Mouse (Mus musculus) neutrophil, adult 5-6 weeks (primary cell): ENCODE measurements around the gene Asna1. TPM values are rescaled to one million over a fixed set of nuclear protein-coding genes. Genes with fewer than 3 reads are reported as not detected.

Experiments used
- ATAC-seq: fragments of 151-379, 151-347 bp; 2 replicates; pipeline ENCODE4 v1.8.0; 2017; ENCODE audit warnings: mild to moderate bottlenecking, moderate TSS enrichment; ENCODE audit not compliant: insufficient number of reproducible peaks, poor library complexity, low FRiP score, severe bottlenecking; ENCODE audit errors: extremely low read depth
- total RNA-seq: library from RNA; stranded (forward); fragments of 200-1000 nt; gene quantifications from 2 replicates; pipeline ENCODE4 v1.2.3, GENCODE M21; 2017

Gene Asna1
- total RNA-seq, 1 experiment from 2014 or later = 43.1 TPM

DNA sequence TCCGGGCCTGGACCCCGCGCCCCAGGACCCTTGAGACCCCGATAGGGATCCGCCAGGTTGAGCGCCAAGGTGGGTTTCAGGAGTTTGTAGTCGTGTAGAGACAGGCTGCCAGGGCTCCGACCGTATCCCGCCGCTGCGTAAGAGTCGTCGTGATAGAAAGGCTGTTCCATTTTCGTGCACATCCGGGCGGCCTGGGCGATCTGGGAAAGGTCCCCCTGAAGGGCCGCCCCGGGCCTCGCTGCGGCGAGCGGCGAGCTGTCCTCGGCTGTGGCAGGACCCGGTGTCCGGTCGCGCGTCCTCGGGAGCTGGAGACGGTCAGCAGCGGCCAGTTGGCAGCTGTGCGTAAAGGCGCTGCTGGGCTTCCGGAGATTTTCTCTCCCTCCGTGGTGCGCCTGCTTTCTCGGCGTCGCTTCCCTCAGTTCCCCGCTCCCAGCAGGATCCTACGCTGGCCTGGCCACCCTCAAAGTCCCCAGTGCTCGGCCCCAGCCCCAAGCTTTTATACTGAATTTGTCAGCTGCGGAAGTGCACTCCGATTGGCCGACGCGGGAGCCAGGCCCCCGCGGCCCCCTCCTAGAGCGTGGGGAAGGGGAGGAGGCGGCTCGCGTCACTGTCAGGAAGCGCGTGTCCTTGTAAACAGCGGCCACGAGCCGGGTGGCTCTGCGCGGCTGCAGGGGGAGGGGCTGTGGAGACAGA is 46.7 kb downstream of the Asna1 start, which contains the start of gene Junb:
TSS of gene Junb (minus strand) at position 471 of the 693 bp plus-strand sequence.
- ATAC-seq = peak; percentile 37

DNA sequence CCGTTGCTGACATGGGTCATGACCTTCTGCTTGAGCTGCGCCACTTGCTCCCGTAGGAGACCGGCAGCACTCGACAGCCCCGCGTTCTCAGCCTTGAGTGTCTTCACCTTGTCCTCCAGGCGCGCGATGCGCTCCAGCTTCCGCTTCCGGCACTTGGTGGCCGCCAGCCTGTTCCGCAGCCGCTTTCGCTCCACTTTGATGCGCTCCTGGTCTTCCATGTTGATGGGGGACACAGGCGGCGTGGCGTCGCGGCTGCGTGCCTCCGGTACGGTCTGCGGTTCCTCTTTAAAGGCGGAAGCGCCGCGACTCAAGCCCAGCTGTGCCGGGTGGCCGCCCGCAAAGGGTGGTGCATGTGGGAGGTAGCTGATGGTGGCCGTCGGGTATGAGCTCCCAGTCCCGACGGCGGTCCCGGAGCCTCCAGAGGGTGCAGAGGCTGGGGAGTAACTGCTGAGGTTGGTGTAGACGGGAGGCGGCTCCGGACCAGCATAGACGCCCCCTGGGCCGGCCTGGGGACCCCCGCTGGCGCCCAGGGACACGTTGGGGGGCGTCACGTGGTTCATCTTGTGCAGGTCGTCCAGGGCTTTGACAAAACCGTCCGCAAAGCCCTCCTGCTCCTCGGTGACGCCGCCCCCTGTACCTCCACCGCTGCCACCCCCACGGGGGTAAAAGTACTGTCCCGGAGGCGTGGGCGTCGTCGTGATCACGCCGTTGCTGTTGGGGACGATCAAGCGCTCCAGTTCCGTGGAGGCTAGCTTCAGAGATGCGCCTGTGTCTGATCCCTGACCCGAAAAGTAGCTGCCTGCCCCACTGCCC is 47.4 kb downstream of the Asna1 start:
- 0 out of 2 replicates have a peak, but pooled peaks have one; percentile 0 for ATAC-seq

DNA sequence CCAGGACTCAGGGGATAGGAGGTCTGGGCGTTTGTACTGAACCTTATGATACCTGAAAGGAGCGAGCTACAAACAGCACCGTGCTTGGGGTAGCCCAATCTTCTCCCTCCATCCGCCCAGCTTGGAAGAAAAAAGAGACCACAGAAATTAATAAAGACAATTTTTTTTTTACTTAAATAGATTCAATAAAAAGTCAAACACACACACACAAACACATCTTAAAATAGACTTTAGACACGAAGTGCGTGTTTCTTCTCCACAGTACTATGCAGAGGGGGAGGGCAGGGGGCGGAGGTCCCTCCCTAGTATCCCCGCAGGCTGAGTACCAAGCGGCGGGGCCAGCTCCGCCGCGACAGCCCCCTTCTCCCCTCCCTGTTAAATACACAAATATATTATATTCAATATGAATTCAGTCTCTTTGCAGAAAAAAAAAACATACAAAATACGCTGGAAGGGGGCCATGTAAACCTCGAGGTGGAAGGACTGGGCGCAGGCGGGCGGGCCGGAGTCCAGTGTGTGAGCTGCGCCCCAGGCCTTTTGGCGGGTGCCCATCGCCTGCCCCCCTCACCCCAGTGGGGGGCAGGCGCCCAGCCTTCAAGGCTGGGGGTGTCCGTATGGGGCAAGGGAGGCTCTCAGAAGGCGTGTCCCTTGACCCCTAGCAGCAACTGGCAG is 48.2 kb downstream of the Asna1 start:
- ATAC-seq = no peak

DNA sequence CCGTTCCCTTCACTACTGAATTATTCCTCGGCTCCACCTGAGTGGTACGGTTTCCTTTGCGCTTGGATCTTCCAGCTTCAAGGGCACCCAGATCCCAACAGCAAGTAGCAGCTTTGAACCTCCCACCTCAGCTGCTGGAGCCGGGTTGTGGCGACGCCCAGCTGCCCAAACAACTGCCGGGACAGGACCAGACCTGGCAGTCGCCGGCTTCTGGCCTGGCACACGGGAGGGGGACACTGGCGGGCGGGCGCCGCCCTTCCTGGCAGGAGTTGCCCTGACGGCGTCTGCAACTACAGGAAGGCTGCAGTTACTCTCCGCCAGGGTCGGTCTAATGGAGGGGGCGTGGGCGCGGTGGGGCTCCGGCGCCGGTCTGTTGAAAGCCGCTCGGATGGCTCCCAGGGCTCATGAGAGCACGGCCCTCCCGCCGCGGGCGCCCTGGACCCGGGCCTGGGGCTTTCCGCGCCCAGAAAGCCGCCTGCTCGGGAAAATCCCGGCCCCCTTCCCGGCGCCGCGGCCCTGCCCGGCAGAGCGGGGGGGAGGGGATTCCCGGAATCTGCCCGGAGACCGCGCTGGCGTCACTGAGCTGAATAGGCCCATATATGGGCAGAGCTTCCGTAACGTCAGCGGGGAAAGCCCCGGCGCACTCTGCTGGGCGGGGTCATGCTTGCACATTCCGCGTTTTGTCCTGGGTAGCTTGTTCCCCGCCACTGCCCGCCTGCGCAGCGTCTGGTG is 48.9 kb downstream of the Asna1 start:
- ATAC-seq = peak; percentile 18; the same call in 1 of the 2 replicates

DNA sequence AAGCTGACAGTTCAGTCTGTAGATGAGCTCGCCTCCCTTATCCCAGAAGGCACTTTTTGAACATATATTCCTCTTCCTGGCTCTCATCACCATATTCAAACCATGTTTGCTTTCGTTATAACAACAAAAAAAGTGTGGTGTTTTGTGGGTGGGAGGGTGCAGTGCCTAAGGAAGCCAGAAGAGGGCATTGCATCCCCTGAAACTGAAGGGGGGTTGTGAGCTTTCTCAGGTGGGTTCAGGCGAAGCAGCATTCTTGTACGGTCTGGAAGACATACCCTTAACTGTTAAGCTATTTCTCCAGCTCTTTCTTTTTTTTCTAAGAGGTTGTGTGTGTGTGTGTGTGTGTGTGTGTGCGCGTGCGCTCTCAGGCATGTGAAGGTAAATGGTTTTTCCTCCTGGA is 49.6 kb downstream of the Asna1 start:
- 0 out of 2 replicates have a peak, but pooled peaks have one; percentile 2 for ATAC-seq

DNA sequence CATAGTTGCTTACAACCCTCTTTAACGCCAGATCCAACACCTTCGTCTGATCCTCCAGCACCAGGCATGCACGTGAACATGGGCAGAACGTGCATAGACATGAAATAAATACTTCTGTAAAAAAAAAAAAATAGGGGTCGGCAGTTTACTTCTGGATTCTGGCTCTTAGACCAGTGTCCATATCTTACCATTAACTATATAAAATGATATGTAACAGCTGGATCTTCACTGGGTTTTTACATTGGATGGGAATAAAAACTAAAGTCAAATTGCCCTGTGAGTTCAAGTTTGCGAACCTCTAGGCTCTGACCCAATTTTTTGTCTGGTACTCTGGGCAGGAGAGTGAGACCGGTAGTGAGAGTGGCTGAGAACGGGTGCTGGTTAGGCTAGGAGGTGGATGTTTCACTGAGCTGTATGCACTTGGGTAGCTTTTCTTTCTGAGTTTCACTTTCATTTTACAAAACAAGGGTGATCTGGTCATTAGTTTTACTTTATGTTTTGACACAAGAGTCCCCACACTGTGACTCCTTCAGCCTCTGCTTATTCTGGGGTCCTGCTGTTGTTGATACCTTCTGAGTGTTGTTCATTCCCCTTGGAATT is 50.4 kb downstream of the Asna1 start:
- no peak for ATAC-seq

DNA sequence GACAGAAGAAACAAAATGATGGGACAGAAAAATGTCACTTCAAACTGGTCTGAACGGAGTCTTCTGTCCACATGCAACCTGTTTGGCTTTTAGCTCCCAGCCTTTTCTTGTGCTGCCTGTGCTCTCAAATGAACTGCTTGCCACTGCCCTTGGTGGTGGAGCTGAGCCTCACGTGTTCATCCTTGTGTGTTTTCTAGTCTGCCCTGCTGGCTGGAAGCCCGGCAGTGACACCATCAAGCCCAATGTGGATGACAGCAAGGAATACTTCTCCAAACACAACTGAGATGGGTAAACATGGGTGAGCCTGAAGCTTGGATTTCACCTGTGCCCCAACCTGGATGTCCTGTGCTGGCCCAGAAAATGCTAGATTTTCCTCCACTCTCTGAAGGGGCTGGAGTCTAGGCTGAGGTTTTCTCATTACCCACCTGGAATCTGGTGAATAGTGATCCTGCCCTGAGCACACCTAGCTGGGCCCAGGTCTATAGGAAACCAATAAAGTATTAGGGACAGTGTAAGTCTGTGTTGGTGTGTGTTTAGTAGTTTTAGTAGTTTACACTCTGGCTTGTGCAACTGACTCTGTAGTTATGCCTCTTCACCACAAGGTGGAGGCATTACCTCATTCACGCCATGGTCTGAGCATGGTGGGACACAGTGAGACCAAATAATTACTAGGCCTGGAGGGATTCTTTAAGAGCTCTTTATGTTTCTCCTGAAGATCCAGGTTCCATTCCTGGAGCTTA is 51.1 kb downstream of the Asna1 start:
- peak; percentile 6; the same call in 1 of the 2 replicates for ATAC-seq

DNA sequence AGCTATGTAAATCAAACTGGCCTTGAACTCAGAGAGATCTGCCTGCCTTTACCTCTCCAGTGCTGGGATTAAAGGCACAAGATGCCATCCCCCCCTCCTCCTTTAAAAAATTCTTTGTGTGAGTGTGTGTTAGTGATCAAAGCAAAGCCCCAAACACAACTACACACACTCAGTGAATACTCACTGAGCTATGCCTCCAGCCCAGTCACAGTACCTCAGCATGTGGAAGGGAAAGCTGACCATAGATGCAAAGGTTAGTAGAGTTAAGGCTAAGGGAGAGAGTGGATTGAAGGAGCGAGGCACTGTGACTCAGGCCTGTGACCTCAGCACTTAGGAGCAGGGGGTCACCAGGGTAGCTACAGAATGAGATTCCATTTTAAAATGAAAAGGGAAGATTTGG is 52.0 kb downstream of the Asna1 start:
- no peak for ATAC-seq

DNA sequence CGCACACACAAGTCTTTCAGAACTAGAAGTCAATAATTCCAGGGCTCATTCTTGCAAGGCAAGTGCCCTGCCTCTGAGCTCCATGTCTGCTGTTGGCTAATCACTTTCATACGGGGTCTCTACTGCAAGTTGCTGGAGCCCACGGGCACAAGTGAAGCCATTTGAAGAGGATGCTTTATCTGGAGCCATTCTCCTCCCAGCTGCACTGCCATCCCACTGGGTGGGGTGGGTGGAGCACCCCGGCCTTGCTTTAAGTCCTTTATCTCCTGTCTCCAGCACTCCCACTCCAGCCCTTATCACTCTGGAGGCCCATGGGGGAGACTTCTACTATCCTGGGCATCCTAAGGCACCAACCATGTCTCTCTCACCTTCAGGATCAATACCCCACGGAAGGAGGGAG is 54.2 kb downstream of the Asna1 start:
- ATAC-seq = no peak

DNA sequence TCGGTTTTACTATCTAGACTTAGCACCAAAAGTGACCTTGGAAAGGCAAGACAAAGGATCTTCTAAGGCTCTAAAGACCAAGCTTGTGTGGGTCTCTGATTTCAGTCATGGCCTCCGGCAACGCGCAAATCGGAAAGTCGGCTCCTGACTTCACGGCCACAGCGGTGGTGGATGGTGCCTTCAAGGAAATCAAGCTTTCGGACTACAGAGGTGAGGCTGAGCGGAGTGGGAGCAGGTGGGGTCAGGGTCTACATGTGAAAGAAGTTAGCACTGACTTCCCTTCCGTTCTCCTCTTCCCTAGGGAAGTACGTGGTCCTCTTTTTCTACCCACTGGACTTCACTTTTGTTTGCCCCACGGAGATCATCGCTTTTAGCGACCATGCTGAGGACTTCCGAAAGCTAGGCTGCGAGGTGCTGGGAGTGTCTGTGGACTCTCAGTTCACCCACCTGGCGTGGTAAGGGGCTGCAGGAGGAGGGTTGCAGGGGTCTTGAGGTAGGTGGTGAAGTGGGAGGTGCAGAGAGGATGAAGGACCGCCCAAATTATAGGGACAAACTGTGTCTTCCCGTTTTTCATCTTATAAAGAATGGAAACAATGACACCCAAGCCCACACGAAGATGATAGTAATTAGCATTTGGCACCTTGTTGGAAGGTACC is 54.8 kb downstream of the Asna1 start:
- ATAC-seq = no peak

DNA sequence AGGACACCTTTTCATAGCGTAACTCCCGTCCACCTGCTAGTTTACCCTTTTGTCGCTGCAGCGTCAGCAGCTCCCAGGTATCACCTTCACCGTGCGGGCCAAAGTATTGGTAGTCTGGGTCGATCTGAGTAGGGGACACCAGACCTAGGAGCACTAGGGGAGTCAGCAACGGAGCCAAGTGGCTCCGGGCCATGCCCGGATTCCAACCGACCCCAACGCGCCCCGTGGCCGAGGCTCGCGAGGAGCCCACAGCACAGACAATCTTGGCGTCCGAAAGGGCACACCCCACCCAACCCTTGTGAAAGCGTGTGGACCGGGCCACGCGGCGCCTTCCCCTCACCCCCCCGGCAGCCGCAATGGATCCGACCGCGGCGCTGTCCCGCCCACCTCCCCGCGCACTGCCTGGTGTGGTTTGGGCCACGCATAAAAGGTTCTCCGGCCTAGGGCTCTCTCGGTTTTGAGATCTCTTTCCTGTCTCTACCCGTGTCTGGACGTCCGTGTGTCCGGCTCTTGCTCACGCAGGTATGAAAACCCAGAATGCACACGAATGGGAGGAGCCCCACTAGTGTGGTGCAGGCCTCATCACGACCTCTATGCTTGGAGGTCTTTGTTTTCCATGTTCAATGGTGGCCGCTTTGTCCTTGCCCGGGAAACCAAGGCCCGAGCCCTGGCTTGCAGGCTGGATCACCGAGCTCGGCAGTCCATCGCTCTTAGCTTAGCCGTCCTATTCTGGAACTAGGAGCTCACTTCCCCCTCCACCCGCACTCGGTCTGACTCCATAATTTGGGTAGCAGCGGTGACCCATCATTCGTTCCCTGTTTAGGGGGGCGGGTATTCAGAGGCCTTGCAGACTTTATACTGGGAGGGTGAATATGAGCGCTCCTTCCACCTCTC is 55.6 kb downstream of the Asna1 start, which contains the start of the genes Gm49661, Prdx2 and Rnaseh2a:
TSS of gene Gm49661 (minus strand) at position 193 of the 894 bp plus-strand sequence.
TSS of gene Prdx2 (plus strand) at position 347 of the 894 bp plus-strand sequence.
TSS of gene Rnaseh2a (minus strand) at position 527 of the 894 bp plus-strand sequence.
- ATAC-seq = no peak

DNA sequence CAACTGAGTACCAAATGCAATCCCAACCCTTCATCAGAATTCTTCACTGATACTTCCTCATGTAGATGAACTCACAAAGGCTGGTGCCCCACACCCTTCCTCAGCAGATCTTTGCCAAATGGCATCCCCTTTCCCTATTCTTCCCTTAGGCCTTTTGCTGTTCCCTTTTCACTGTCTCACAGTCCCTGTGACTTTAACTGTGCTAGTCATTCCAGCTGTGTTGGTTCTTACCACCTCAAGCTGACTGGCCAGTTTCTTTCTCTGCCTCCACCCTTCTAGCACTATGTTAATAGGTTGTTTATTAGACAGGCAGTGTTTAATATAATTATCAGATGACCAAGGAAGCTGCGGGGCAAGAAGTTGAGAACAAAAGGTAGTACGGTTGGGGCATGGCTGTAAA is 56.4 kb downstream of the Asna1 start:
- ATAC-seq = no peak

Other genes starting within 250 kb of the Asna1 start
- gene Nfix, start 224.9 kb downstream of the Asna1 start, total RNA-seq = 1.7 and 3.4 TPM in 2 replicates
- 4.5 and 5.5 TPM in 2 replicates for gene Dand5, start 202.5 kb downstream of the Asna1 start, total RNA-seq
- 14.1 and 16.7 TPM in 2 replicates for gene Gadd45gip1, start 193.8 kb downstream of the Asna1 start, total RNA-seq
- 46.6 and 57.8 TPM in 2 replicates for gene Rad23a, start 184.6 kb downstream of the Asna1 start, total RNA-seq
- 690 and 751 TPM in 2 replicates for gene Calr, start 178.3 kb downstream of the Asna1 start, total RNA-seq
- 50.7 and 56.2 TPM in 2 replicates for gene Farsa, start 168.3 kb downstream of the Asna1 start, total RNA-seq
- gene Syce2, start 153.2 kb downstream of the Asna1 start, total RNA-seq = 4.4 and 5.5 TPM in 2 replicates
- 21.0 and 21.5 TPM in 2 replicates for gene Gcdh, start 131.4 kb downstream of the Asna1 start, total RNA-seq
- gene Klf1, start 123.4 kb downstream of the Asna1 start, total RNA-seq = not detected in 2 replicates
- gene Dnase2a, start 116.7 kb downstream of the Asna1 start, total RNA-seq = 31.7 and 34.7 TPM in 2 replicates
- gene Mast1, start 87.9 kb downstream of the Asna1 start, total RNA-seq = 0.12 and 0.23 TPM in 2 replicates
- not detected in 2 replicates for gene Rtbdn, start 78.3 kb downstream of the Asna1 start, total RNA-seq
- not detected in 2 replicates for gene Gm49661, start 55.8 kb downstream of the Asna1 start, total RNA-seq
- 92.5 and 96.9 TPM in 2 replicates for gene Prdx2, start 55.7 kb downstream of the Asna1 start, total RNA-seq
- gene Rnaseh2a, start 55.5 kb downstream of the Asna1 start, total RNA-seq = 26.5 and 36.0 TPM in 2 replicates
- 867 and 1,013 TPM in 2 replicates for gene Junb, start 46.6 kb downstream of the Asna1 start, total RNA-seq
- gene Hook2, start 34.7 kb downstream of the Asna1 start, total RNA-seq = 8.6 and 12.0 TPM in 2 replicates
- not detected in 2 replicates for gene Best2, start 10.8 kb downstream of the Asna1 start, total RNA-seq
- gene Trir, start 1.5 kb upstream of the Asna1 start, total RNA-seq = 124 and 193 TPM in 2 replicates
- 16.9 TPM in 2 replicates for gene Tnpo2, start 11.6 kb upstream of the Asna1 start, total RNA-seq
- gene Fbxw9, start 34.8 kb upstream of the Asna1 start, total RNA-seq = 6.3 and 7.9 TPM in 2 replicates
- gene Gm5741, start 42.7 kb upstream of the Asna1 start, total RNA-seq = not detected in 2 replicates
- 41.9 and 48.2 TPM in 2 replicates for gene Dhps, start 46.5 kb upstream of the Asna1 start, total RNA-seq
- 22.0 and 23.6 TPM in 2 replicates for gene Wdr83os, start 55.5 kb upstream of the Asna1 start, total RNA-seq
- gene Wdr83, start 56.0 kb upstream of the Asna1 start, total RNA-seq = 15.8 and 17.6 TPM in 2 replicates
- gene Man2b1, start 58.0 kb upstream of the Asna1 start, total RNA-seq = 192 and 197 TPM in 2 replicates
- gene Zfp791, start 97.8 kb upstream of the Asna1 start, total RNA-seq = not detected in 2 replicates
- not detected in 2 replicates for gene Cks1brt, start 126.6 kb upstream of the Asna1 start, total RNA-seq
- not detected in 2 replicates for gene Olfr371, start 200.7 kb upstream of the Asna1 start, total RNA-seq